Mouse (Mus musculus) stomach, postnatal 0 days (tissue): Measurements from ENCODE around the gene Cep68.

ENCODE experiments used
- CTCF ChIP-seq: IDR thresholded peaks from 2 replicates; pipeline ENCODE4 v1.5.1; 2016; ENCODE audit warnings: antibody characterized with exemption, low read depth, mild to moderate bottlenecking, moderate library complexity
- EP300 ChIP-seq: optimal IDR thresholded peaks from 2 replicates; pipeline ENCODE3; 2016; ENCODE audit warnings: antibody characterized with exemption

DNA sequence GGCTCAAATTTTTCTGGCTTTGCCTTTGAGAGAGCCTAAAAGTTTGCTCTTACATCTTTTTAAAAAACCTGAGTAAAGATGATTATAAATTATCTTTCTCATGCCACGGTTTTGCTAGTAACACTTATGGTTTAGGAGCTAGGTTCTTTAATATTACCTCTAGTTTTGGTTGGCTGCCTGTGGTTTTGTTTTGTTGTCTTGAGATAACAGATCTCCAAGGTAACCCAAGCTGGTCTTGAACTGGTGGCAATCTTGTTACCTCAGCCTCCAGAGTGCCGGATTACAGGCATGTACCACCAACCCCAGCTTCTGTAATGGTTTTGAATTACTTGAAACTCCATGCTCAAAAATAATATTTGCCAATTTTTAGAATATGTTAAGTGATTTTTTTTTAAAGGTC, 37.4 kb downstream of the Cep68 start:
- TF ChIP-seq CTCF (no peak), EP300 (no peak)
